Mouse (Mus musculus) liver, embryonic 11.5 days (tissue): ENCODE measurements around the gene Itgb8. TPM values are rescaled to one million over a fixed set of nuclear protein-coding genes. Genes with fewer than 3 reads are reported as not detected.

Source experiments
- ATAC-seq: fragments of 200-750 bp; cut with Nextera tagmentation; replicated peaks from 2 replicates; pipeline ENCODE4 v1.8.0; 2017; ENCODE audit warnings: moderate number of reproducible peaks, mild to moderate bottlenecking, moderate TSS enrichment, moderate library complexity; ENCODE audit not compliant: low FRiP score
- DNase-seq: peaks from one replicate; pipeline ENCODE4 v3.0.0-alpha.2; 2017; ENCODE audit warnings: low spot score
- H3K27ac ChIP-seq: fragments of 300-500 bp; sonication (generic); 2 replicates; pipeline ENCODE4 v1.5.1; 2014; ENCODE audit warnings: mild to moderate bottlenecking, low read depth, low read length, control low read depth
- H3K27me3 ChIP-seq: fragments of 300-500 bp; sonication (generic); replicated peaks from 2 replicates; pipeline ENCODE4 v1.6.1; 2014; ENCODE audit warnings: low read length, mixed read lengths; ENCODE audit not compliant: control insufficient read depth, insufficient read depth
- H3K36me3 ChIP-seq: fragments of 300-500 bp; sonication (generic); 2 replicates; pipeline ENCODE4 v1.6.1; 2014; ENCODE audit warnings: mild to moderate bottlenecking, low read length, moderate library complexity, mixed read lengths; ENCODE audit not compliant: control insufficient read depth, insufficient read depth
- H3K4me1 ChIP-seq: fragments of 300-500 bp; sonication (generic); replicated peaks from 2 replicates; pipeline ENCODE4 v1.6.1; 2014; ENCODE audit warnings: low read length, mixed read lengths; ENCODE audit not compliant: control insufficient read depth, insufficient read depth
- H3K4me2 ChIP-seq: fragments of 300-500 bp; sonication (generic); 2 replicates; pipeline ENCODE4 v1.6.1; 2014; ENCODE audit warnings: mild to moderate bottlenecking, control low read depth, moderate library complexity
- H3K4me3 ChIP-seq: fragments of 300-500 bp; sonication (generic); 2 replicates; pipeline ENCODE4 v1.5.1; 2014; ENCODE audit warnings: low read depth, low read length, control low read depth
- H3K9ac ChIP-seq: fragments of 300-500 bp; sonication (generic); 2 replicates; pipeline ENCODE4 v1.6.1; 2014; ENCODE audit warnings: low read depth, low read length, control low read depth
- H3K9me3 ChIP-seq: fragments of 300-500 bp; sonication (generic); 2 replicates; pipeline ENCODE4 v1.6.1; 2016; ENCODE audit warnings: low read length, inconsistent platforms, mixed read lengths; ENCODE audit not compliant: control insufficient read depth
- WGBS: fragments of 180-500 bp; shearing (Covaris S2); extraction: QIAGEN DNeasy Blood & Tissue Kit; methylation state at CpG from one replicate; pipeline ENCODE4 v1.1.7; 2014; 5-methylcytosine and 5-hydroxymethylcytosine counted together
- polyA plus RNA-seq: library from polyadenylated mRNA; unstranded; fragments of >200 nt; fragmentation: Nextera tagmentation; extraction: Ambion mirVana; gene quantifications from 2 replicates; pipeline ENCODE4 v1.2.1, GENCODE M21; 2014

Itgb8 gene
- polyA plus RNA-seq, 1 experiment from 2014 or later, result 1.4 TPM

GRCm38 (mm10) chr12:119202766-119203165 is 35.8 kb downstream of the Itgb8 start:
- no peak for ATAC-seq
- WGBS, result 78% methylated on average over 2 of the region's 2 CpGs
- no peak overlapping the region for H3K9ac ChIP-seq
- no peaks in the 10 kb centered on the region for H3K4me1 ChIP-seq
- no peak overlapping the region for H3K27ac ChIP-seq
- H3K36me3 ChIP-seq, result no peaks in the 10 kb centered on the region
- no peaks in the 10 kb centered on the region for H3K27me3 ChIP-seq
- H3K4me2 ChIP-seq, result no peak overlapping the region
- H3K9me3 ChIP-seq, result no peaks in the 10 kb centered on the region
- no peak overlapping the region for H3K4me3 ChIP-seq
- no peak for DNase-seq

- Histone ChIP-seq H3K9me3 (no peaks in the 10 kb centered on the region), H3K36me3 (no peaks in the 10 kb centered on the region), H3K9ac (no peak overlapping the region), H3K27ac (no peak overlapping the region), H3K4me2 (no peak overlapping the region), H3K27me3 (no peaks in the 10 kb centered on the region), H3K4me3 (no peak overlapping the region), H3K4me1 (no peaks in the 10 kb centered on the region)
- DNase-seq (no peak), ATAC-seq (no peak)
These were observed 43.5 kb downstream of the Itgb8 start for GRCm38 (mm10) chr12:119195145-119195544.

- Histone ChIP-seq H3K4me3 (no peak overlapping the region), H3K36me3 (no peaks in the 10 kb centered on the region), H3K4me1 (no peaks in the 10 kb centered on the region), H3K9ac (no peak overlapping the region), H3K27me3 (no peaks in the 10 kb centered on the region), H3K9me3 (no peaks in the 10 kb centered on the region), H3K27ac (no peak overlapping the region), H3K4me2 (no peak overlapping the region)
- ATAC-seq (no peak), DNase-seq (no peak)
- 83% methylated on average over 8 of the region's 8 CpGs for WGBS
These were observed 48.8 kb downstream of the Itgb8 start for GRCm38 (mm10) chr12:119189814-119190213.

- Histone ChIP-seq H3K4me3 (no peak overlapping the region), H3K36me3 (no peaks in the 10 kb centered on the region), H3K9me3 (no peaks in the 10 kb centered on the region), H3K27ac (no peak overlapping the region), H3K4me1 (no peaks in the 10 kb centered on the region), H3K9ac (no peak overlapping the region), H3K27me3 (no peaks in the 10 kb centered on the region), H3K4me2 (no peak overlapping the region)
- DNase-seq, result no peak
- 79% methylated on average over 1 of the region's 1 CpGs for WGBS
- ATAC-seq, result no peak
These were observed 53.2 kb downstream of the Itgb8 start for GRCm38 (mm10) chr12:119185441-119185840.

GRCm38 (mm10) chr12:119182215-119182924 is 56.2 kb downstream of the Itgb8 start:
- Histone ChIP-seq H3K27ac (no peak overlapping the region), H3K9me3 (no peaks in the 10 kb centered on the region), H3K4me3 (no peak overlapping the region), H3K36me3 (no peaks in the 10 kb centered on the region), H3K9ac (no peak overlapping the region), H3K4me2 (no peak overlapping the region), H3K27me3 (no peaks in the 10 kb centered on the region), H3K4me1 (no peaks in the 10 kb centered on the region)
- ATAC-seq, result no peak
- 73% methylated on average over 2 of the region's 2 CpGs for WGBS
- no peak for DNase-seq

GRCm38 (mm10) chr12:119176017-119176416 is 62.6 kb downstream of the Itgb8 start:
- Histone ChIP-seq H3K27me3 (no peaks in the 10 kb centered on the region), H3K36me3 (no peaks in the 10 kb centered on the region), H3K4me3 (no peak overlapping the region), H3K9me3 (no peaks in the 10 kb centered on the region), H3K4me1 (no peaks in the 10 kb centered on the region), H3K27ac (no peak overlapping the region), H3K4me2 (no peak overlapping the region), H3K9ac (no peak overlapping the region)
- 73% methylated on average over 2 of the region's 2 CpGs for WGBS
- ATAC-seq, result no peak
- no peak for DNase-seq

- Histone ChIP-seq H3K4me2 (no peak overlapping the region), H3K36me3 (no peaks in the 10 kb centered on the region), H3K27me3 (no peaks in the 10 kb centered on the region), H3K27ac (no peak overlapping the region), H3K4me3 (no peak overlapping the region), H3K9ac (no peak overlapping the region), H3K9me3 (no peaks in the 10 kb centered on the region), H3K4me1 (no peaks in the 10 kb centered on the region)
- ATAC-seq (no peak), DNase-seq (no peak)
- 81% methylated on average over 4 of the region's 4 CpGs for WGBS
These were observed 68.6 kb downstream of the Itgb8 start for GRCm38 (mm10) chr12:119169828-119170539.

GRCm38 (mm10) chr12:119169143-119169542 is 69.5 kb downstream of the Itgb8 start:
- H3K27ac ChIP-seq, result no peak overlapping the region
- ATAC-seq (no peak), DNase-seq (no peak)
- no peak overlapping the region for H3K9ac ChIP-seq
- H3K9me3 ChIP-seq, result no peaks in the 10 kb centered on the region
- H3K4me2 ChIP-seq, result no peak overlapping the region
- 73% methylated on average over 3 of the region's 3 CpGs for WGBS
- H3K36me3 ChIP-seq, result no peaks in the 10 kb centered on the region
- no peaks in the 10 kb centered on the region for H3K4me1 ChIP-seq
- H3K4me3 ChIP-seq, result no peak overlapping the region
- no peaks in the 10 kb centered on the region for H3K27me3 ChIP-seq

GRCm38 (mm10) chr12:119165115-119165514 is 73.5 kb downstream of the Itgb8 start:
- H3K27me3 ChIP-seq, result no peaks in the 10 kb centered on the region
- no peak overlapping the region for H3K4me2 ChIP-seq
- H3K9me3 ChIP-seq, result no peaks in the 10 kb centered on the region
- H3K9ac ChIP-seq, result no peak overlapping the region
- no peak for ATAC-seq
- WGBS, result 69% methylated on average over 2 of the region's 2 CpGs
- H3K27ac ChIP-seq, result no peak overlapping the region
- no peaks in the 10 kb centered on the region for H3K36me3 ChIP-seq
- DNase-seq, result no peak
- no peaks in the 10 kb centered on the region for H3K4me1 ChIP-seq
- no peak overlapping the region for H3K4me3 ChIP-seq
